Mouse (Mus musculus): ENCODE measurements around the gene Rhobtb1. TPM values are rescaled to one million over a fixed set of nuclear protein-coding genes. Genes with fewer than 3 reads are reported as not detected.

Rhobtb1 gene
- total RNA-seq (2014; rRNA removed; ENCODE audit: low replicate concordance) (29.9 and 49.4 TPM in 2 replicates), polyA plus RNA-seq (2015; fragmentation: Nextera tagmentation; extraction: Ambion mirVana) (30.7 and 38.4 TPM in 2 replicates)

GRCm38 (mm10) chr10:69151045-69151444 is at the start of gene Rhobtb1:
TSS of gene Rhobtb1 (plus strand) at chr10:69151434.
- no peaks in the 10 kb centered on the region for H3K9me3 ChIP-seq (replicated peaks; ENCODE audit: control insufficient read depth, low read length)
- DNase-seq (ENCODE audit: low spot score) (no peak), ATAC-seq (ENCODE audit: insufficient read depth, low read depth) (no peak)
- TF ChIP-seq EP300 (IDR thresholded peaks at IDR 0.05; ENCODE audit: low read depth) (no peak), CTCF (IDR thresholded peaks at IDR 0.05; ENCODE audit: low read depth) (no peak)
- no peaks in the 10 kb centered on the region for H3K27me3 ChIP-seq (ENCODE audit: control insufficient read depth, insufficient read depth, low read length)
- H3K9ac ChIP-seq (replicated peaks; ENCODE audit: low read depth, low read length): no peak within 1 kb of the TSS
- no peak within 1 kb of the TSS for H3K4me2 ChIP-seq (ENCODE audit: low read depth, low read length)
- 61% methylated on average over 20 of the region's 20 CpGs for WGBS
- no peak within 1 kb of the TSS for H3K4me3 ChIP-seq (ENCODE audit: low read depth, low read length)
- no peaks in the 10 kb centered on the region for H3K36me3 ChIP-seq (replicated peaks; ENCODE audit: control insufficient read depth, insufficient read depth, low read length)
- H3K27ac ChIP-seq (ENCODE audit: low read depth): no peak within 1 kb of the TSS
- H3K4me1 ChIP-seq (ENCODE audit: control insufficient read depth, insufficient read depth): no peaks in the 10 kb centered on the region

GRCm38 (mm10) chr10:69101988-69102387 is 49.2 kb upstream of the Rhobtb1 start:
- Histone ChIP-seq H3K4me3 (ENCODE audit: low read depth, low read length) (no peak overlapping the region), H3K36me3 (replicated peaks; ENCODE audit: control insufficient read depth, insufficient read depth, low read length) (no peaks in the 10 kb centered on the region), H3K9me3 (replicated peaks; ENCODE audit: control insufficient read depth, low read length) (no peaks in the 10 kb centered on the region; the same call in 1 of the 2 replicates), H3K4me1 (ENCODE audit: control insufficient read depth, insufficient read depth) (peaks cover 10% of the 10 kb centered on the region), H3K4me2 (ENCODE audit: low read depth, low read length) (no peak overlapping the region), H3K9ac (replicated peaks; ENCODE audit: low read depth, low read length) (no peak overlapping the region), H3K27me3 (ENCODE audit: control insufficient read depth, insufficient read depth, low read length) (no peaks in the 10 kb centered on the region), H3K27ac (ENCODE audit: low read depth) (no peak overlapping the region)
- TF ChIP-seq EP300 (IDR thresholded peaks at IDR 0.05; ENCODE audit: low read depth): no peak
- TF ChIP-seq CTCF (IDR thresholded peaks at IDR 0.05; ENCODE audit: low read depth): peak; percentile 52
- DNase-seq (ENCODE audit: low spot score): peak; percentile 14
- WGBS: 68% methylated on average over 4 of the region's 4 CpGs
- ATAC-seq (ENCODE audit: insufficient read depth, low read depth): no peak

GRCm38 (mm10) chr10:69104143-69104882 is 46.9 kb upstream of the Rhobtb1 start:
- no peaks in the 10 kb centered on the region for H3K9me3 ChIP-seq (replicated peaks; ENCODE audit: control insufficient read depth, low read length)
- no peak overlapping the region for H3K4me3 ChIP-seq (ENCODE audit: low read depth, low read length)
- H3K4me2 ChIP-seq (ENCODE audit: low read depth, low read length): no peak overlapping the region
- no peak overlapping the region for H3K9ac ChIP-seq (replicated peaks; ENCODE audit: low read depth, low read length)
- H3K36me3 ChIP-seq (replicated peaks; ENCODE audit: control insufficient read depth, insufficient read depth, low read length): no peaks in the 10 kb centered on the region
- TF ChIP-seq EP300 (IDR thresholded peaks at IDR 0.05; ENCODE audit: low read depth) (no peak), CTCF (IDR thresholded peaks at IDR 0.05; ENCODE audit: low read depth) (no peak)
- DNase-seq (ENCODE audit: low spot score): peak; percentile 28
- no peaks in the 10 kb centered on the region for H3K27me3 ChIP-seq (ENCODE audit: control insufficient read depth, insufficient read depth, low read length)
- 56% methylated on average over 12 of the region's 12 CpGs for WGBS
- H3K4me1 ChIP-seq (ENCODE audit: control insufficient read depth, insufficient read depth): peaks cover 10% of the 10 kb centered on the region
- ATAC-seq (ENCODE audit: insufficient read depth, low read depth): peak; percentile 74
- H3K27ac ChIP-seq (ENCODE audit: low read depth): no peak overlapping the region

- no peak for TF ChIP-seq EP300 (IDR thresholded peaks at IDR 0.05; ENCODE audit: low read depth)
- TF ChIP-seq CTCF (IDR thresholded peaks at IDR 0.05; ENCODE audit: low read depth): peak; percentile 22; the same call in 1 of the 2 replicates
- Histone ChIP-seq H3K4me2 (ENCODE audit: low read depth, low read length) (peak overlapping the region; percentile 4; the same call in 1 of the 2 replicates), H3K4me1 (ENCODE audit: control insufficient read depth, insufficient read depth) (peaks cover 10% of the 10 kb centered on the region), H3K9ac (replicated peaks; ENCODE audit: low read depth, low read length) (no peak overlapping the region; the same call in 1 of the 2 replicates), H3K36me3 (replicated peaks; ENCODE audit: control insufficient read depth, insufficient read depth, low read length) (no peaks in the 10 kb centered on the region), H3K27ac (ENCODE audit: low read depth) (no peak overlapping the region), H3K9me3 (replicated peaks; ENCODE audit: control insufficient read depth, low read length) (no peaks in the 10 kb centered on the region), H3K27me3 (ENCODE audit: control insufficient read depth, insufficient read depth, low read length) (no peaks in the 10 kb centered on the region), H3K4me3 (ENCODE audit: low read depth, low read length) (no peak overlapping the region)
- ATAC-seq (ENCODE audit: insufficient read depth, low read depth) (peak; percentile 40; the same call in 1 of the 2 replicates), DNase-seq (ENCODE audit: low spot score) (no peak)
- WGBS: 29% methylated on average over 9 of the region's 9 CpGs
These were observed 46.4 kb upstream of the Rhobtb1 start for GRCm38 (mm10) chr10:69104883-69105225.

GRCm38 (mm10) chr10:69106796-69107195 is 44.4 kb upstream of the Rhobtb1 start:
- Histone ChIP-seq H3K4me3 (ENCODE audit: low read depth, low read length) (no peak overlapping the region), H3K27me3 (ENCODE audit: control insufficient read depth, insufficient read depth, low read length) (no peaks in the 10 kb centered on the region), H3K9ac (replicated peaks; ENCODE audit: low read depth, low read length) (no peak overlapping the region), H3K36me3 (replicated peaks; ENCODE audit: control insufficient read depth, insufficient read depth, low read length) (no peaks in the 10 kb centered on the region), H3K4me1 (ENCODE audit: control insufficient read depth, insufficient read depth) (peaks cover 10% of the 10 kb centered on the region), H3K4me2 (ENCODE audit: low read depth, low read length) (no peak overlapping the region), H3K27ac (ENCODE audit: low read depth) (no peak overlapping the region), H3K9me3 (replicated peaks; ENCODE audit: control insufficient read depth, low read length) (no peaks in the 10 kb centered on the region)
- WGBS: 75% methylated on average over 1 of the region's 1 CpGs
- ATAC-seq (ENCODE audit: insufficient read depth, low read depth) (no peak), DNase-seq (ENCODE audit: low spot score) (peak; percentile 14)
- TF ChIP-seq EP300 (IDR thresholded peaks at IDR 0.05; ENCODE audit: low read depth) (no peak), CTCF (IDR thresholded peaks at IDR 0.05; ENCODE audit: low read depth) (no peak)
